Mouse (Mus musculus) macrophage (primary cell): ENCODE measurements around the gene Atf7. TPM values are rescaled to one million over a fixed set of nuclear protein-coding genes. Genes with fewer than 3 reads are reported as not detected.
"Not testable (repeated sequence)": the region's sequence is repeated elsewhere in the genome, so short reads cannot be mapped to it uniquely, and the experiment has no call there.

ENCODE experiments used
- H3K27ac ChIP-seq: fragments of 350-480 bp; formaldehyde crosslinking; 2 replicates; pipeline ENCODE4 v1.9.0; 2021
- H3K36me3 ChIP-seq: fragments of 350-480 bp; formaldehyde crosslinking; 2 replicates; pipeline ENCODE4 v1.9.0; 2021; ENCODE audit errors: inconsistent target
- H3K4me3 ChIP-seq: fragments of 350-480 bp; formaldehyde crosslinking; 2 replicates; pipeline ENCODE4 v1.9.0; 2021; ENCODE audit errors: inconsistent target
- H3K79me2 ChIP-seq: fragments of 350-480 bp; formaldehyde crosslinking; 2 replicates; pipeline ENCODE4 v1.9.0; 2021; ENCODE audit errors: inconsistent target
- WGBS: methylation state at CpG from one replicate; pipeline ENCODE4 v1.1.7; 2026; ENCODE audit warnings: inconsistent platforms; ENCODE audit not compliant: missing documents; 5-methylcytosine and 5-hydroxymethylcytosine counted together
- polyA plus RNA-seq: library from polyadenylated mRNA; stranded (reverse); fragments of 250-400 nt; gene quantifications from 3 replicates; pipeline ENCODE4 v1.2.4, GENCODE M21; 2018; ENCODE audit warnings: inconsistent platforms

Atf7 gene
- polyA plus RNA-seq, 1 experiment from 2014 or later = 59.3 TPM

DNA sequence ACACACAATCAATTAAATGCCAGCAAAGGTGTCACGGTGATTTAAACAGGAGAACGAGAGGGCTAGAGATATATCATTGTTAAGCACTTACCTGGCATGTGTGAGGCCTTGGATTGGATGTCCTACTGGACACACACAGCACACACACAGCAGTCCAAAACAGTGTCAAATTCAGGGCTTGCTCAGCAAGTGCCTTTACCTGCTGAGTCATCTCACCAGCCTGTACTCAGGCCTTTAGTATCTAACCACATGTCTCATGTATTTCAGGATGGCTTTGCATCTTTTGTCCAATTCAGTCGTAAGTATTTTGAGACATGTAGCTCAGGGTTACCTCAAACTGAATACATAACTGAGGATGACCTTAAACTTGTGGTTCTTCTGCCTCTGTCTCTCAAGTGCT lies 25.8 kb upstream of the Atf7 start:
- 90% methylated on average over 3 of the region's 3 CpGs for WGBS
- Histone ChIP-seq H3K27ac (no peak overlapping the region), H3K79me2 (no peaks in the 10 kb centered on the region), H3K36me3 (no peaks in the 10 kb centered on the region), H3K4me3 (no peak overlapping the region)

DNA sequence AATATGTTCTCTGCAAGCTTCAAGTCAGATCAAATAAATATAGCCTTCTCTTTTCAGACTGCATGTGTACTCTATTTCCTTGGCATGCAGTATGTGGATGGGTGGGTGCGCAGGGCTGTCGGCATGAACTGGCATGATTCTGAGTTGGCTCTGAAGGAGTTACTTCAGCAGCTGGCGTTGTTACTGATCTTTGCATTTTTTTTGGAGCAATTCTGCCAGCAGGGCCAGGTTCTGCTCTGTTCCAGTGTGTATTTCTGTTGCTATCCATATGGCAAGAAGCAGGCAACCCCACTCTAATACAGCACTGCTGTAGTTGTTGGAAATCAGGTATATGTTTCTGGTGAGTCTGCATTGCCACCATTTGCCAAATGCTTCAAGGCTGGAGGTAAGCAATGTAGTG lies 10.6 kb upstream of the Atf7 start:
- Histone ChIP-seq H3K27ac (no peak overlapping the region), H3K4me3 (no peak overlapping the region), H3K36me3 (no peaks in the 10 kb centered on the region), H3K79me2 (no peaks in the 10 kb centered on the region)
- 92% methylated on average over 3 of the region's 3 CpGs for WGBS

DNA sequence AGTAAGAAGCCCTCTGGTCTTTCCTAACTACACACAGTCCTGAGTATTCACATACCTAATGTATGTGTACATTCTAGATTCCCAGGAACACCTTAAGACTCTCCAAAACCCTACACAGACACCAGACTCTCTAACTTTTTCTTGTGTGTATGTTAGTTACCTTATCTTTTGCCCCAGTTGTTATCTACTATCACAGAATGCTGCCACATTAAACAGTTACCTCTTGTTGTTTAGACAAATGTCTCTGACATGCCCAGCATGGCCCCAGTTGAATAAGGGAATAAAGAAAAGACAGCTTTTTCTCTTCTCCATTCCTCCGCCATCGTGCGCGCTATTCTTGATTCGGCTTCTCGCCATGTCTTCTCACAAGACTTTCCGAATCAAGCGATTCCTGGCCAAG lies 9.4 kb upstream of the Atf7 start:
- Histone ChIP-seq H3K36me3 (no peaks in the 10 kb centered on the region), H3K4me3 (no peak overlapping the region), H3K27ac (no peak overlapping the region), H3K79me2 (no peaks in the 10 kb centered on the region)
- WGBS = 91% methylated on average over 4 of the region's 8 CpGs

DNA sequence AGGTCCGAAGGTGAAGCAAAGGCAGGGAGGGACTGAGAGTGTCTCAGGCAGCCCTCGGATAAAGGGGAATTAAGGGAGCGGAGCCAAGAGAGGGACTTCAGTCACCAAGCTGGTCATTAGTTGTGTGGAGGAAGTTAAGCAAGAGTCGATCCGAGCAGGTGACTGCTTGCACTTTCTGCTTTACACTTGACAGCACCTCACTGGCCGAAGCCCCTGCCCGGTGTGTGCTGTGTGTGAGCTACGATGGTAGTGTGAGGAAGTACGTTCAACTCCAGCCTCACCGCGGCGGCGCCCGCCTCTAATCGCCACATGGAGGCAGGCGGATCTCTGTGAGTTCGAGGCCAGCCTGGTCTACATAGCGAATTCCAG lies 407 bp upstream of the Atf7 start:
- Histone ChIP-seq H3K4me3 (peak overlapping the region; percentile 97), H3K79me2 (peaks cover 43% of the 10 kb centered on the region), H3K36me3 (no peaks in the 10 kb centered on the region), H3K27ac (peak overlapping the region; percentile 86)
- WGBS = 1% methylated on average over 18 of the region's 18 CpGs

DNA sequence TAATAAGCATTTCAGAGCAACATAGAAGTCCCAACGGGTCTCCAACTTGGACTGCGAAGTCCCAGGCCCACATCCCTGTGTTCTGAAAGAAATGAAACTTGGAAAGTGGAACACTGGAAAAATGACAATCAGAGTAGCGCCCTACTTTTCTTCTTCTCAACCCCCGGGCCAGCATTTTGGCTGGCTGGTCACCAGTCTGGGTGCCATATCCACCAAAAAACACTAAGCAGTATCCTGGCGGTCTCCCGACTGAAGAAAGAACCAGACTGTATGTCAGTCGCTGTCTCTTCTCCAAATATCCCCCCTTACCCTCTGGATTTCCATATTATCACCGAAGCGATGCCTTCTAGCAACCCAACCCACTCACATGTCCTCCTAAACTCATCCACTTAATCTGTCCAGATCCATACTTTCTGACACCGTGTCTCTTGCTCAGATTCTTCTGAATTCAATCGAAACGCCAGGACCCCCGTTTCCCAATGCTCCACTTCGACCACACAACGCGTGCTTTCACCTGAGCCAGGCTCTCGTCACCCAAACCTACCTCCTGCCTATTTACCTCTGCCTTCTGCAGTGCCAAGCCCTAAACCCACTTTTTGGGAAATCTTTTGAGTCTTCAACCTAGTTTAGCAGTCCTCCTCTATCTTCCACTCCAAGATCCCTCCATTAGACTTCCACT lies 834 bp downstream of the Atf7 start:
- peak overlapping the region; percentile 97 for H3K4me3 ChIP-seq
- 1% methylated on average over 17 of the region's 17 CpGs for WGBS
- peak overlapping the region; percentile 86 for H3K27ac ChIP-seq
- H3K36me3 ChIP-seq = no peaks in the 10 kb centered on the region
- H3K79me2 ChIP-seq = peaks cover 55% of the 10 kb centered on the region

- H3K4me3 ChIP-seq = no peak overlapping the region
- no peak overlapping the region for H3K27ac ChIP-seq
- 23% methylated on average over 2 of the region's 3 CpGs for WGBS
- H3K36me3 ChIP-seq = no peaks in the 10 kb centered on the region
- H3K79me2 ChIP-seq = peaks cover 68% of the 10 kb centered on the region
These were observed 2.1 kb downstream of the Atf7 start for GRCm38 (mm10) chr15:102623121-102623520.

GRCm38 (mm10) chr15:102622536-102622935 lies 2.7 kb downstream of the Atf7 start:
- Histone ChIP-seq H3K36me3 (no peaks in the 10 kb centered on the region), H3K27ac (no peak overlapping the region), H3K79me2 (peaks cover 74% of the 10 kb centered on the region), H3K4me3 (no peak overlapping the region)

- 83% methylated on average over 1 of the region's 1 CpGs for WGBS
- peaks cover 92% of the 10 kb centered on the region for H3K79me2 ChIP-seq
- no peak overlapping the region for H3K4me3 ChIP-seq
- H3K27ac ChIP-seq = no peak overlapping the region
- no peaks in the 10 kb centered on the region for H3K36me3 ChIP-seq
These were observed 4.5 kb downstream of the Atf7 start for GRCm38 (mm10) chr15:102620765-102621164.

DNA sequence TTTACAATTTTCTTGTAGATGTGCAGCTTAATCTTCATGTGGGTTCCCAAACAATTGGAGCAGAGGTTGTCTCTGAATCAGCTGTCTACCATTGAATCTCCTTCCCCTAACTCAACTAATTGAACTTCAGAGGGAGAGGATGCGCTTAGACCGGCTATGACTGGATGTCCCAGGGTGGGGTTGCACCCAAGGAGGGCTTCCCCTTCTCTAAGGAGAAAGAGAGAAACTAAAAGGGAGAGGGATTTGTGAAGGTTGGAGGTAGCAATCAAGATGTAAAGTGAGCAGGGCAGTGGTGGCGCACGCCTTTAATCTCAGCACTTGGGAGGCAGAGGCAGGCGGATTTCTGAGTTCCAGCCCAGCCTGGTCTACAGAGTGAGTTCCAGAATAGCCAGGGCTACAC lies 5.8 kb downstream of the Atf7 start:
- 94% methylated on average over 5 of the region's 5 CpGs for WGBS
- H3K36me3 ChIP-seq = no peaks in the 10 kb centered on the region
- H3K79me2 ChIP-seq = peaks cover 100% of the 10 kb centered on the region
- H3K27ac ChIP-seq = no peak overlapping the region
- H3K4me3 ChIP-seq = no peak overlapping the region

DNA sequence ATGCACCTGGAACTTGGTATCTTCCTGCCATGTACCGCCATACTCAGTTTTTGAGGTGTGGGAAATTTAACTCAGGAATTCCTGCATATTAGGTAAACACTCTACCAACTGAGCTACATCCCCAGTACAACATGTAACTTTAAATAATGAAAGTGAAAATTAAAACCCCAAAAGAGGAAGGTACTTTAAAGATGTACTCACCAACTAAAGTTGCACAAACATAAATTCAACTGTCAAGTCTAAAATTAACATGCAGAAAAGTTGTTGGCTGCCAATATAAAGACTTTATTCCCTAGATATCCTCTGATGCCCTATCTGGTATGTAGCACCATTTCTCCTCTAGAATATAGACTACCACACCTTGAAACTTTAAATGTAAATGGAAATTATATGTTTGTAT lies 7.6 kb downstream of the Atf7 start:
- WGBS = 0% methylated on average over 1 of the region's 1 CpGs
- Histone ChIP-seq H3K36me3 (no peaks in the 10 kb centered on the region), H3K4me3 (peak overlapping the region; percentile 0; the same call in 1 of the 2 replicates), H3K27ac (no peak overlapping the region), H3K79me2 (peaks cover 100% of the 10 kb centered on the region)

GRCm38 (mm10) chr15:102616174-102616573 lies 9.1 kb downstream of the Atf7 start:
- H3K4me3 ChIP-seq = no peak overlapping the region
- WGBS = 25% methylated on average over 2 of the region's 2 CpGs
- no peaks in the 10 kb centered on the region for H3K36me3 ChIP-seq
- peaks cover 100% of the 10 kb centered on the region for H3K79me2 ChIP-seq
- H3K27ac ChIP-seq = no peak overlapping the region

DNA sequence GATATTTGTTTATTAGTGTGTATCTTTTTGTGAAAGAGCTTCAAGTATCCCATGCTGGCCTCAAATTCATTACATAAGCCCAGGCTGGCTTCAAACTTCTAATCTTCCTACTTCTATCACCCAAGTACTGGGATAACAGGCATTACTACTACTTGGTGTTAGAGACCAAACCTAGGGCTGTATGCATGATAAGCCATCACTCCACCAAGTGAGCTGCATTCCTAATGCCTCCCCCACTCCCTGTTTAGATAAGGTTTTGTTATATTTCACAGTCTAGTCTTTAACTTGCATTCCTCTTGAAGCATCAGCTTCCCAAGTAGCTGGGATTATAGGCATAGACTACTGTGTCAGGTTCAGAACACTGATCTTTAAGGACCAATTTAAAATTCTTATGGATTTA lies 11.0 kb downstream of the Atf7 start:
- Histone ChIP-seq H3K27ac (no peak overlapping the region), H3K4me3 (no peak overlapping the region), H3K79me2 (peaks cover 100% of the 10 kb centered on the region), H3K36me3 (no peaks in the 10 kb centered on the region)

DNA sequence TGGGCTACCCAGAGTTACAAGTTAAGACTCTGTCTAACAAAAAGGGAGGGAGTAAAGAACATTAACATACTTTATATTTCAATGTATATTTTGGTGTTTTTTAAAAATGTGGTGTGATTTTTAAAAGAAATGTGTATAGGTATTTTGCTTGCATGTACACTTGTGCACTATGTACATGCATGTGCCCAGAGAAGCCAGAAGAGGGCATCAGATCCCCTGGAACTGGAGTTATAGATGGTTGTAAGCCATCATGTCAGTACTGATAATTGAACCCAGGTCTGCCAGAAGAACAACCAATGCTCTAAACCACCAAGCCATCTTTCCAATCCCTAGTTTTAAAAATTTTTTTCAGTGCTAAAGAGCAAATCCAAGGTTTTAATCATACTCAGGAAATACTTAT lies 12.3 kb downstream of the Atf7 start:
- Histone ChIP-seq H3K27ac (no peak overlapping the region), H3K36me3 (no peaks in the 10 kb centered on the region), H3K79me2 (peaks cover 100% of the 10 kb centered on the region), H3K4me3 (no peak overlapping the region)

- WGBS = 100% methylated on average over 1 of the region's 1 CpGs
- H3K79me2 ChIP-seq = peaks cover 100% of the 10 kb centered on the region
- H3K36me3 ChIP-seq, H3K27ac ChIP-seq, H3K4me3 ChIP-seq: not testable (repeated sequence)
These were observed 16.7 kb downstream of the Atf7 start for GRCm38 (mm10) chr15:102608586-102608985.

DNA sequence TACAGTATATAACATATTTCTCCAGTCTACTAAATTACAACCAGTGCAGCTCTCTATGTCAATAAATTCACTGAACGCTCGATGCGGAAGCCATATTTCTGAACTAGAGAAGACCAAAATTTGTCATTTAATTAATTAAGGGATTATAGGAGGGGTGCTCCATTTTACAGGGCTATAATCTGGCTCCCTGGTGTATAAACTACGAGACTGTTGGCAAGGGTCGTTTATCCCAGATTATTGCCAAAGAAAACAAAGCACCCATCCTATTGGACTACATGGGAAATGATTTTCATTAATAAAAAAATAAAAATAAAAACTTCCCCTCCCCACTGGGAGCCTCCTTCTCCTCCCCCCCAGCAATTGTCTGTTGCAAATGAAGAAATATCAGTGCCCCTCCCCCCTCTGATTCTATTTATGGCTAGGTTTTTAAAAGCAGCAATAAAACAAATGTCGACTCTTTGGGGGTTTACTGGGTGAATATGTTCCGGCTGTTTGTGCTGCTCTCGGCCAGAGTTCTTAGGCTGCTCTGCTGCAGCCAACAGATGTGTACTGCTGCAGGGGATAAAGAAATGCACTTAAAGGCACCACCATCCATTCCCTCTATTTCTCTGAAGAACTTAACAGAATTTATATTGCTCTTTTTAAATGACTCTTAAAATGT lies 31.1 kb downstream of the Atf7 start:
- Histone ChIP-seq H3K79me2 (peaks cover 19% of the 10 kb centered on the region; the same call in 1 of the 2 replicates), H3K4me3 (no peak overlapping the region), H3K36me3 (0 out of 2 replicates have a peak, but pooled peaks cover 4% of the 10 kb centered on the region), H3K27ac (no peak overlapping the region)
- 89% methylated on average over 8 of the region's 8 CpGs for WGBS

DNA sequence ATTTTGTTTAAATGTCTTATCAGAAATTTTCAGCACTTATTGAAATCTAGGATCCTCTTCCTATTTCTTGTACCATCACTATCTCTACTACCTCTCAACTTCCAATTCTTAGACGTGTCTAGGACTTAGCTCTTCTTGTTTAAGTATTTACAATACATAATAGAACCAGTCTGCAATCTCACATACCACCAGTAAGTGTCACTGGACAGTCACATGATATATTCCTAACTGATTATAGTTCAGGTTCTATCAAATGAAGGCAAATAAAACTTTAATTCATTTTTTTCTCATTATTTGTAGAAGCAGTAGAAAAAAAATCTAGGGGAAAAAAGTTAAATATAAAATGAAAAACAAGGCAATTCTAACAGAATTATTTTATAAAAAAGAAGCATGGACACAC lies 32.6 kb downstream of the Atf7 start:
- Histone ChIP-seq H3K27ac (no peak overlapping the region), H3K36me3 (0 out of 2 replicates have a peak, but pooled peaks cover 4% of the 10 kb centered on the region), H3K79me2 (peaks cover 19% of the 10 kb centered on the region; the same call in 1 of the 2 replicates), H3K4me3 (no peak overlapping the region)
- 75% methylated on average over 1 of the region's 1 CpGs for WGBS
